Mouse (Mus musculus): Measurements from ENCODE around the gene Syt11. TPM values are rescaled to one million over a fixed set of nuclear protein-coding genes. Genes with fewer than 3 reads are reported as not detected.

Gene Syt11
- polyA plus RNA-seq, 1 experiment = 41.5 TPM

DNA sequence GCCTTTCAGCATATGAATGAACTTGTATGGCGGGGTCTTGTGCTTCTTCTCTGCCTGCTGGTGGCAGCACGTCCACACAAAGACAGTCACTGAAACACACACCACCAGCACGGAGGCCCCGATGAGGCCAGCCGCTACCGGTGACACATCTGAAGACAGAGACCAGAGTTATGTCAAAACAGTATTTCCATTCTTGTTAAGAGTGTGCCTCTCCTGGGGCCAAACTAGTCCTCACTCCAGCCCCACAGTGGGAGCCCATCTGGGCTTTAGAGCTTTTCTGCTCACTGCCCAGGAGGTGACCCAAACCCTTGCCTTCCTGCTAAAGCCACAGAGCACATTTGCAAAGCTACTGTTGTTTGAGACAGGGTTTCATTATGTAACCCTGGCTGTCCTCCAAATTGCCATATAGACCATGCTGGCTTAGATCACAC lies 12.5 kb downstream of the Syt11 start:
- no peak for TF ChIP-seq CTCF (IDR thresholded peaks at IDR 0.05; ENCODE audit: control insufficient read depth, insufficient read depth, insufficient replicate concordance, low read depth, low read length)
- no peaks in the 10 kb centered on the region for H3K27me3 ChIP-seq (ENCODE audit: control insufficient read depth, insufficient read depth, low read length)
- no peak overlapping the region for H3K27ac ChIP-seq (ENCODE audit: control insufficient read depth, insufficient read depth, low read depth, low read length)

DNA sequence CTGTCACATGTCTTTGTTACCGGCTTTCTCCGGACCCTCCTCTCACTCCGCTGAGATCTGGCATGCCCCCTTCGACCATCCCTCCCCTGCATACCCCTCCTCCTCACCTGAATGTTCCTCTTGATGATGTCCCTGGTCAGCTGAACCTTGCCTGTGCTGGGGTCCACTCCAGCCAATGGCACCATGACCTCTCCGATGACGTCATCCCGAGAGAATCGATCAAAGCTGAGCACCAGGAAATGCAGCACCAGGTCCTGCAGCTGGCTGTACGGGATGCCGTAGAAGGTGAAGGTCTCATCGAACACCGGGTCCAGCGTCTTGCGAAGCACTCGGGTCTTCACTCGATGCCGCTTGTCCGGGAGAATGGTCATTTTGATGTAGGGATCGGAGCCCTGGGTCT lies 13.3 kb downstream of the Syt11 start:
- no peaks in the 10 kb centered on the region for H3K27me3 ChIP-seq (ENCODE audit: control insufficient read depth, insufficient read depth, low read length)
- no peak for TF ChIP-seq CTCF (IDR thresholded peaks at IDR 0.05; ENCODE audit: control insufficient read depth, insufficient read depth, insufficient replicate concordance, low read depth, low read length)
- no peak for TF ChIP-seq POLR2A (IDR thresholded peaks at IDR 0.05; ENCODE audit: control insufficient read depth, low read depth, low read length)
- no peaks in the 10 kb centered on the region; the same call in 1 of the 2 replicates for H3K36me3 ChIP-seq (ENCODE audit: control insufficient read depth, insufficient read depth, low read length)
- H3K27ac ChIP-seq (ENCODE audit: control insufficient read depth, insufficient read depth, low read depth, low read length) = no peak overlapping the region
- H3K4me1 ChIP-seq (ENCODE audit: control insufficient read depth, insufficient read depth, low read length) = peaks cover 9% of the 10 kb centered on the region
- H3K4me3 ChIP-seq (ENCODE audit: control insufficient read depth, low read depth, low read length) = no peak overlapping the region; the same call in 1 of the 2 replicates

More for the DNA sequence above, 12.5 kb downstream of the Syt11 start:
- Histone ChIP-seq H3K4me3 (ENCODE audit: control insufficient read depth, low read depth, low read length) (no peak overlapping the region), H3K4me1 (ENCODE audit: control insufficient read depth, insufficient read depth, low read length) (peaks cover 9% of the 10 kb centered on the region), H3K36me3 (ENCODE audit: control insufficient read depth, insufficient read depth, low read length) (no peaks in the 10 kb centered on the region; the same call in 1 of the 2 replicates)

- Histone ChIP-seq H3K27ac (ENCODE audit: control insufficient read depth, insufficient read depth, low read depth, low read length) (peak overlapping the region; percentile 36), H3K27me3 (ENCODE audit: control insufficient read depth, insufficient read depth, low read length) (no peaks in the 10 kb centered on the region), H3K4me3 (ENCODE audit: control insufficient read depth, low read depth, low read length) (no peak overlapping the region), H3K4me1 (ENCODE audit: control insufficient read depth, insufficient read depth, low read length) (peaks cover 9% of the 10 kb centered on the region), H3K36me3 (ENCODE audit: control insufficient read depth, insufficient read depth, low read length) (no peaks in the 10 kb centered on the region; the same call in none of the 2 replicates)
- TF ChIP-seq POLR2A (IDR thresholded peaks at IDR 0.05; ENCODE audit: control insufficient read depth, low read depth, low read length) (no peak), CTCF (IDR thresholded peaks at IDR 0.05; ENCODE audit: control insufficient read depth, insufficient read depth, insufficient replicate concordance, low read depth, low read length) (no peak)
These were observed 16.9 kb downstream of the Syt11 start for GRCm38 (mm10) chr3:88758045-88758500.

DNA sequence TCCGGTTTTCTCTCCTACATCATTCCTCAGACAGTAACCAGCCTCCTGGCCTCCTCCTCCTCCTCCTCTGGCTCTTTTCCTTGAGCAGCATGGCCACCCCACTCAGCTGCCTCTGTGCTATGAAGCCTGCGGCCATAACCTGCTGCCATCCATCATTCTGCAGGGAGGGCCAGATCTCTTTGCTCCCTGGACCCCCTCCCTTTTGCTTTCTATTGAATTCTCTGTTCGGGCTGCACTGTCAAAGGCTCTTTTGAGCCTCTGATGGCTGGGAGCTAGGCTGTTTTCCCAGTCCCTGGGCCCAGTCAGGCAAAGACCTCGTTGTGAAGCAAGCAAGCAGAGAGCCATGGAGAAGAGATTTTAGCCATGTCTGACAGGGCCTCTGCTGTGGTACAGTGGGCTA lies 18.7 kb downstream of the Syt11 start:
- H3K36me3 ChIP-seq (ENCODE audit: control insufficient read depth, insufficient read depth, low read length) = no peaks in the 10 kb centered on the region; the same call in none of the 2 replicates
- H3K4me1 ChIP-seq (ENCODE audit: control insufficient read depth, insufficient read depth, low read length) = peaks cover 3% of the 10 kb centered on the region
- H3K27me3 ChIP-seq (ENCODE audit: control insufficient read depth, insufficient read depth, low read length) = no peaks in the 10 kb centered on the region
- H3K4me3 ChIP-seq (ENCODE audit: control insufficient read depth, low read depth, low read length) = no peak overlapping the region
- no peak for TF ChIP-seq CTCF (IDR thresholded peaks at IDR 0.05; ENCODE audit: control insufficient read depth, insufficient read depth, insufficient replicate concordance, low read depth, low read length)
- no peak for TF ChIP-seq POLR2A (IDR thresholded peaks at IDR 0.05; ENCODE audit: control insufficient read depth, low read depth, low read length)
- H3K27ac ChIP-seq (ENCODE audit: control insufficient read depth, insufficient read depth, low read depth, low read length) = no peak overlapping the region

GRCm38 (mm10) chr3:88755541-88755940 lies 19.4 kb downstream of the Syt11 start:
- TF ChIP-seq POLR2A (IDR thresholded peaks at IDR 0.05; ENCODE audit: control insufficient read depth, low read depth, low read length) (no peak), CTCF (IDR thresholded peaks at IDR 0.05; ENCODE audit: control insufficient read depth, insufficient read depth, insufficient replicate concordance, low read depth, low read length) (no peak)
- no peak overlapping the region for H3K4me3 ChIP-seq (ENCODE audit: control insufficient read depth, low read depth, low read length)
- no peaks in the 10 kb centered on the region; the same call in none of the 2 replicates for H3K36me3 ChIP-seq (ENCODE audit: control insufficient read depth, insufficient read depth, low read length)
- H3K27ac ChIP-seq (ENCODE audit: control insufficient read depth, insufficient read depth, low read depth, low read length) = no peak overlapping the region
- peaks cover 3% of the 10 kb centered on the region for H3K4me1 ChIP-seq (ENCODE audit: control insufficient read depth, insufficient read depth, low read length)
- H3K27me3 ChIP-seq (ENCODE audit: control insufficient read depth, insufficient read depth, low read length) = no peaks in the 10 kb centered on the region

DNA sequence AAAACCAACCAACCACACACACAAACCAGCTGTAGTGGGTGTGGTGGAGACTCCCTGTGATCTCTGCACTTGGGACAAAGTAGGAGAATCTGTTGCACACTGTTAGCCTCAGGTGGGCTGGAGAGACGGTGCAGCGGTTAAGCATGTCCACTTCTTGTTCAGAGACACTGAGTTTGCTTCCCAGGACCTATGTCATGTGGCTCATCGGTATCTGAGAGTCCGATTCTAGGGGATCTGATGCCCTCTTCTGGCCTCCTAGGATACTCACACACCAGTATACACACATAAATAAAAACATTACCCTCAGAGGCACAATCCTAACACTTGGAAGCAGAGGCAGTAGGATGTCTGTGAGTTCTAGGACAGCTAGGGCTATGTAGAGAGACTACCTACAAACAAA lies 20.7 kb downstream of the Syt11 start:
- no peak for TF ChIP-seq CTCF (IDR thresholded peaks at IDR 0.05; ENCODE audit: control insufficient read depth, insufficient read depth, insufficient replicate concordance, low read depth, low read length)
- TF ChIP-seq POLR2A (IDR thresholded peaks at IDR 0.05; ENCODE audit: control insufficient read depth, low read depth, low read length) = no peak
- Histone ChIP-seq H3K4me1 (ENCODE audit: control insufficient read depth, insufficient read depth, low read length) (peaks cover 3% of the 10 kb centered on the region), H3K4me3 (ENCODE audit: control insufficient read depth, low read depth, low read length) (no peak overlapping the region), H3K27me3 (ENCODE audit: control insufficient read depth, insufficient read depth, low read length) (no peaks in the 10 kb centered on the region), H3K36me3 (ENCODE audit: control insufficient read depth, insufficient read depth, low read length) (no peaks in the 10 kb centered on the region; the same call in none of the 2 replicates), H3K27ac (ENCODE audit: control insufficient read depth, insufficient read depth, low read depth, low read length) (no peak overlapping the region)

DNA sequence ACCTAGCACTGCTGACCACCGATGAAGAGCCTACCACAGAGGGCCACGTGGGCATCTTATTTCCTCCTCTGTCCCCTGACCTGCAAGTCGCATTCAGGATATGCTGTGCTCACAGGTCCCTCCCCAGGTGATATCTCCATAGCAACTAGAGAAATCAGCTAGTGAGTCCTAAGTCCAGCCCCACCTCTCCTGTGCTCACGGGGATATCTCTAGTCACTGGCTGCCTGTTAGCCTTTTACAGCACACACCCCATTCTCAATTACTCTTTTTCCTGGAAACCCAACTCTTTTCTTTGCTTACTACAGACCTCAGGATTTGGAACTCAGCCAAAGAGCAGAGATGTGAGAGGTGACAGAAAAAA lies 28.1 kb downstream of the Syt11 start:
- no peak overlapping the region for H3K4me3 ChIP-seq (ENCODE audit: control insufficient read depth, low read depth, low read length)
- no peak for TF ChIP-seq POLR2A (IDR thresholded peaks at IDR 0.05; ENCODE audit: control insufficient read depth, low read depth, low read length)

More for the DNA sequence above, 28.1 kb downstream of the Syt11 start:
- peaks cover 4% of the 10 kb centered on the region; the same call in 1 of the 2 replicates for H3K36me3 ChIP-seq (ENCODE audit: control insufficient read depth, insufficient read depth, low read length)
- no peaks in the 10 kb centered on the region for H3K27me3 ChIP-seq (ENCODE audit: control insufficient read depth, insufficient read depth, low read length)
- H3K27ac ChIP-seq (ENCODE audit: control insufficient read depth, insufficient read depth, low read depth, low read length) = no peak overlapping the region
- no peaks in the 10 kb centered on the region for H3K4me1 ChIP-seq (ENCODE audit: control insufficient read depth, insufficient read depth, low read length)

Measured in testis, adult 2 months (tissue).